Mouse (Mus musculus): ENCODE measurements around the gene Stx1b.

The Stx1b gene

DNA sequence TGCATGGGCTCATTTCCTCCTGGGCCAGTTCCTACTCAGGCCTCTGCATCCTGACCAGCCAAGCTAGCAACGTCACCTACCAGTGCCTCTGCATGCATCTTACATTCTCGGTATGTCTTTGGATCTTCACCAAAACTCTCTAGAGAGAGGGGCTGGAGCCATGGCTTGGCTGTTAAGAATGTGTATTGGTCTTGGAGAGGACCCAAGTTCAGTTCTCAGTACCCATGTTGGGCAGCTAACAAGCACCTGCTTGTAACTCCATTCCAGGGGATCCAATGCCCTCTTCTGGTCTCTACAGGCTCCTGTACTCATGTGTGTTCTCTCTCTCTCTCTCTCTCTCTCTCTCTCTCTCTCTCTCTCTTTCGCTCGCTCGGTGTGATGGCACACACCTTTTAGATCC, 6.6 kb downstream of the Stx1b start:
- no peak for DNase-seq (ENCODE audit: extremely low read depth, low read depth)

- no peak for DNase-seq (ENCODE audit: extremely low read depth, low read depth)
Observed at GRCm38 (mm10) chr7:127817053-127817452, 7.3 kb downstream of the Stx1b start.

DNA sequence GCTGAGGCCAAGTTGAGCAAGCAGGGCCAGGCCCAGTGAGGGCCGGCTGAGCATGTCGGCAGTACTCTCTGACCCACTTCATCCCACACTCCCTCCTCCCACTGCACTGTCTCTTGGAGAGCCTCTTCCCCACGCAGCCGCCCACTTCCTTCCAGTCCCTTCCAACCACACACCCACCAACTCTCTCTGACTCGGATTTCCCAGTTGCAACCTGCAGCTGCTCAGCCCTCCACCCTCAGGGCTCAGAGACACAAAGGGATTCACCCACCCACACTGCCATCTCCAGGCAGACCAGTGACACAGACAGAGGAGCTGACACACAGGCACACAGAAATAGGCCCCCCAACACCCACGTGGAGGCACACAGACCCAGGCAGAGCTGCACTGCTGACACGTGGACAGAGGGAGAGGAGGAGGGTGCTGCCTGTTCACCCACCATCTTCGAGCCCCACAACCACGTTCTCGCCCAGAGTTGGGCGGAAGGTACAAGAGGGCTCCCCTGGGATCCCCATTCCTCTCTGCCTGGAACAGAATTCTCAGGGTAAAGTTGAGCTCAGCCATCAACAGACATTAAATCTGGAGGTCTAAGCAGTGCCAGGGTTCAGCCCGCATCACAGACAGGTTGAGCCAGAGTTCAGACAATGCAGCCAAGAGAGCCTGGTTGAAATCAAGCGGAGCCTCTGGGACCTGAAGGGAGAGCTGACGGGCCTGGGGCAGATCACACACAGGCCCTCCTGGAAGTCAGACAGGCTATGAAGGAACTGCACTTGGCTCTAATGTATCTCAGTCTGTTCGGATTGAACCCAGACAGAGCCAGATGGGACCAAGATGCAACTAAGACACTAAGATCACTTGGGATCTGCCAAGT, 8.2 kb downstream of the Stx1b start:
- DNase-seq (ENCODE audit: extremely low read depth, low read depth) = no peak

GRCm38 (mm10) chr7:127815116-127815665, 9.2 kb downstream of the Stx1b start:
- no peak for DNase-seq (ENCODE audit: extremely low read depth, low read depth)

GRCm38 (mm10) chr7:127814241-127814921, 10.0 kb downstream of the Stx1b start:
- DNase-seq (ENCODE audit: extremely low read depth, low read depth) = no peak

DNA sequence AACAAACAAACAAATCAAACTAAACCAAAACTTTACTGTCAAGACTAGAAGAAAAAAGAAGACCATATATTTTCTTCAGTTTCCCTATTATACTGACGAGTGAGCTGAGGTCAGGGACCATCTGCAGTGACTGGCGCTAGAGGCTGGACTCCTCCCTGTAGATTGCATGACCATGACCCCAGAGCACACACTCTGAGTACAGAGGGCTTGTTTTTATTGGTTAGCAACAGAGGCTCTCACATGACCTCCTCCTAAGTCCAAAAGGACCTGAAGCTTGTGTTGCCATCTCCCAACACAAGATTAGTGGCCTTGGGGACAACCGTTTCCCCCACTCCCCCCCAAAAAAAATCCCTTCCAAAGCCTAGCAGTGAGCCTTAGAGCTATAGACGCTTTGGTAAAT, 10.5 kb downstream of the Stx1b start:
- DNase-seq (ENCODE audit: extremely low read depth, low read depth) = no peak

DNA sequence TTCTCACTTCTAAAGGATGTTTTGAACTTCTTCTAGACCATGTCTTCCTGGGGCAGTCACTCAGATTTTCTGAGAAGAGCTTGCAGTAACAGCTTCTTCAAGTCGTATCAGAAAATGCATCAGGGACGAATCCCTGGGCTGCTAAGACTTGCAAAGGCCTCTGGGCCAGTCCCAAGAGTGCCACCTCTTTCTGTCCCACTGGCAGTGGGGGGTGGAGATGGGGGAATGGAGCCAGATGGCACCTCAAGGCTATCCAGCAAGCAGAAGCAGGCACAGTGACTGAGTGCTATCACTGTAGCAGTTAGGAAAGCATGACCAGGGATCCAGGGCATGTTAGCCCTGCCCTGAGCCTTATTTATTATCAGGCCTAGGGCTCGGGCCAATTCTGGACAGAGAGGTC, 12.1 kb downstream of the Stx1b start:
- DNase-seq (ENCODE audit: extremely low read depth, low read depth) = no peak

DNA sequence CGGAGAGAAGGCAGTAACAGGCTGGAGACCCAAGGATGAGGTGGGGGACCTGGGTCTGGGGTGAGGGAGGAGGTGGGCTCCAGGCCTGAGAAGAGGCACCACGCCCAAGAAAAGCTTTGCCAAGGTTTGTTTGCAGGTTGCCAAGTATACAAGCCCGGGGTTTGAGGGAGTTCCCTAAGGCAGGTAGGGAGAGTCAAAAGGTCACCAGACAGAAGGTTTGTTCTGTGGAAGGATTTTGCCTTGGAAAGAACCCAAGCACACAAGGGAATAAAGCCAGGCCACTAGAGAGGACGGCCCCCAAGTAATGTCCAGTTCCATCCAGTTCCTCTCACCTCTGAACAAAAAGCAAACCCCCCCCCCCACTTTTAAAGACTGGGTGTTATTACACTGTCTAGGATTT, 13.1 kb downstream of the Stx1b start:
- no peak for DNase-seq (ENCODE audit: extremely low read depth, low read depth)

GRCm38 (mm10) chr7:127810650-127811049, 13.7 kb downstream of the Stx1b start:
- DNase-seq (ENCODE audit: extremely low read depth, low read depth) = no peak

- no peak for DNase-seq (ENCODE audit: extremely low read depth, low read depth)
Observed at GRCm38 (mm10) chr7:127809846-127810245, 14.5 kb downstream of the Stx1b start.

DNA sequence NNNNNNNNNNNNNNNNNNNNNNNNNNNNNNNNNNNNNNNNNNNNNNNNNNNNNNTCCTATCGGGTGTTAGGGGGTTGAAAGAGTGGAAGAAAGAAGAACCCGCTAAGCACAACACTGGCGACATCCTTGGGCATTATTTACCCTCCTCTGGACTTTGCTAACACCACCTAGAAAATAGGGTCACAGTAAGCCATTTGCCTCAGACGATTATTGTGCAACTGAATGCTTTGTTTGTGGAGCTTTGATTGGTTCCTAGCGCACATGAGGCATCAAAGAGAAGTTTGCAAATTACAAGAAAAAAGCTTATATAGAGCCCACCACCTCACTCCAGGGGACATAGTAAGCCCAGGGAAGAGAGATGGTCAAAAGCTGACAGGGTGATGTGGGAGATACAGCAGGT, 15.5 kb downstream of the Stx1b start:
- DNase-seq (ENCODE audit: extremely low read depth, low read depth) = no peak

DNA sequence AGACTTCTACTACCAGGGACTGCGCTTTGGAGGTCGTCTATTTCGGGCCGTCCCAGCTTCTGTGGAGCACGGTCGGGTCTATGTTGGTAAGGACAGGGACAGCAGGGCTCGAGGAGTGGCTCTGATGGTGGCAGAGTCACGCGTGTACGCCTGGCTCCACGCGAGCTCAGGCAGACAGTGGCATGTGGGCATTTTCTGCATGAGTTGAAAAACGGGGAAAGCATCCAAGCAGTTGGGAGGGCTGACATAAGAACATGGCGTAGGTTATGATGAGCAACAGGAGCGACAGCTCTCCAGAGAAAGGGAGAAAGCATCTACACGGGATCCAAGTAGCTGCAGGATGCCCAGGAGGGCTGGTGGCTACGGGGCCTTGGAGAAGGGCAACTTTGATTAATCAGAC, 22.0 kb downstream of the Stx1b start:
- no peak for DNase-seq (ENCODE audit: extremely low read depth, low read depth)

- no peak for DNase-seq (ENCODE audit: extremely low read depth, low read depth)
Observed at GRCm38 (mm10) chr7:127801010-127801621, 23.2 kb downstream of the Stx1b start.

DNA sequence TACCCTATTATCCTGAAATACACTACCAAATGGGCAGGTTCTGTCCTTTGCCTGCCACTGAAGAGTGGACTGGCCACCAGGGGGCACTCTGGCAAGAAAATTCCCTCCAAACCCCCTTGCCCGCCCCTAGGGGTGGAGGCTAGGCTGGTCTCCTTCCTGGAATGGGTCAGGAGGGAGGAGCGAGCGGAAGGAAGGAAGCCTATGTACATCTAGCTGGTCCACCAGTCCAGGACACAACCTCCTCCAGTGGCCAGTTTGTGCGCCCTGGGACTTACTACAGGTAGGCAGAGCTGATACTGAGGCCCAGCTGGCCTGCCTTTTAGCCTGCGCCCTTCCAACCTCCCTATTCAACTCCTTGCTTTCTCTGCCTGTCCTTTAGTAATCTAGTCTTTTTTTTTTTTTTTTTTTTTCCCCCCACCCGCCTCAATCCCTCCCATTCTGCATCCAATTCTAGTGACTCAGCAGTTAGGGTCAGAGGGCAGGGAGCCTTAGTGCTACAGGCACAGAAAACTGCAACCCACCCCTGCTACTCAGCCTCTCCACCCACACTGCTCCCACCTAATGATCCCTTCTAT, 23.8 kb downstream of the Stx1b start, which contains the start of gene Hsd3b7:
Gene Hsd3b7, plus strand, starts transcription at position 170 of the 575 bp plus-strand sequence.
- no peak for DNase-seq (ENCODE audit: extremely low read depth, low read depth)

DNA sequence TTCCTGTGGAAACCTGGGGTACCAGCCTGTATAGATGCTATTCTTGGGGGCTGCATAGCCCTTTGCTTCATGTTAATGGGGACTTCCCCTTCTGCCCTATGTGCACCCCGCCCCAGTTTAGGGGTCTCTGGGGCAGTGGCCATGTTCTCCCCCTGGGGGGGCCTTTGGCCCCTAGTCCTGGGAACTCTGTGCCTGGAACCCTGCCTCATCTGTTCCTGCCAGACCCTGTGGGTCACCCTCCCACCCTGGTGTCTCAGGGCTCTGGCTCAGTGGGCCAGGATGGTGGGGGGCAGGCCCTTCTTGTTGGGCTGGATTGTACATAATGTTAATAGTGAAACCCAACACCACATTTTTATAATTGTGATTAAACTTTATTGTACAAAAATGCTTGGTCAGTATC, 24.6 kb downstream of the Stx1b start:
- DNase-seq (ENCODE audit: extremely low read depth, low read depth) = no peak

- DNase-seq (ENCODE audit: extremely low read depth, low read depth) = no peak
Observed at GRCm38 (mm10) chr7:127799211-127799610, 25.1 kb downstream of the Stx1b start.

GRCm38 (mm10) chr7:127798591-127798990, 25.8 kb downstream of the Stx1b start:
- DNase-seq (ENCODE audit: extremely low read depth, low read depth) = no peak

DNA sequence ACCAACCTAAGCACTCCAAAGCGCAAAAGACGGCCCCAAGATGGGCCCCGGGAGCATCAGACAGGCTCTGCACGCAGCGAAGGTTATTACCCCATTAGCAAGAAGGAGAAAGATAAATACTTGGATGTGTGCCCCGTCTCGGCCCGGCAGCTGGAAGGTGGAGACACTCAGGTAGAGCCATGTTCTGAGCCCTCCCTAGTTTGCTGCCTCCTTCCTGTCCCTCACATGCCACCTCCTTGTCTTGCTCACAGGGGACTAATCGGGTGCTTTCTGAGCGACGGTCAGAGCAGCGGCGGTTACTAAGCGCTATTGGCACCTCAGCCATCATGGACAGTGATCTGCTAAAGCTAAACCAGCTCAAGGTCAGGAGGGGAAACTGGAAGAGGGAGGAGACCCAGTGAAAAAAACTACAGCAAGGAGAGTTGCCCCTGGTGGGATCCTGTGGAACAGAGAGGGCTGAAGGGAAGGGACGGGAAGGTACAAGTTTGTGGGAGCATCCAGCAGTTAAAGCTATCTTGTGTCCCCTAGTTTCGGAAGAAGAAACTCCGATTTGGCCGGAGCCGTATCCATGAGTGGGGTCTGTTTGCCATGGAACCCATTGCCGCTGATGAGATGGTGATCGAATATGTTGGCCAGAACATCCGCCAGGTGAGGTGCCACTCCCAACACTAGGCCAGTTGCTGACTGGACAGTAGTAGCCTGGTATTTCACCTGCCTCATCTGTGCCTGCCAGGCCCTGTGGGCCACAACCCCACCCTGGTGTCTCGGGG, 27.1 kb downstream of the Stx1b start:
- no peak for DNase-seq (ENCODE audit: extremely low read depth, low read depth)

DNA sequence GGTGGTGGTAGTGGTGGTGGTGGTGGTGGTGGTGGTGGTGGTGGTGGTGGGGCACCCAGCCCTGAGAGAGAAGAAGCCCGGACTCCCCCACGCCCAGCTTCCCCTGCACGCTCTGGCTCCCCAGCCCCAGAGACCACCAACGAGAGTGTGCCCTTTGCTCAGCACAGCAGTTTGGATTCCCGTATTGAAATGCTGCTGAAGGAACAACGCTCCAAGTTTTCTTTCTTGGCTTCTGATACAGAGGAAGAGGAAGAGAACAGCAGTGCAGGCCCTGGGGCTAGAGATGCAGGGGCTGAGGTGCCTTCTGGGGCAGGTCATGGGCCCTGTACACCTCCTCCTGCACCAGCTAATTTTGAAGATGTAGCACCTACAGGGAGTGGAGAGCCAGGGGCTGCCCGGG, 39.0 kb downstream of the Stx1b start, which contains the start of gene Gm49388:
Gene Gm49388, plus strand, starts transcription at position 301 of the 400 bp plus-strand sequence.
- no peak for DNase-seq (ENCODE audit: extremely low read depth, low read depth)

DNA sequence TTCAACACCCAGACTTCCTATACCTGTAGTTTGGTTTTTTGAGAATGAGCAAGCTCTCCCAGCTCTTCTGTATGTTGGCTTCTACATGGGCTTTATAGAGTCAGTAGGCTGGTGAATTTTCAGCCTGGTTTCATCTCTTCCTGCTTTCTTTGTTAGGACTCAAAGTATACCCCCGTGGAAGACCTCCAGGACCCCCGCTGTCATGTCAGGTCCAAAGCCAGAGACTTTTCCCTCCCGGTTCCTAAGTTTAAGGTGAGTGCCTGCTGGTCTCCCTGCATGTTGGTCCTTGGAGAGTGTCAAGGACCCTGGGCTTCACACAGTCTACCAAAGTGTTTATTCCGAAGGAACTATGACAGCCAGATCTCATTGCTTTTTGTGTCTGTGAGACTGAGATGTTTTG, 46.0 kb downstream of the Stx1b start:
- DNase-seq (ENCODE audit: extremely low read depth, low read depth) = no peak

All from MEL-GATA-1-ER (cell line).